Mouse (Mus musculus): Measurements from ENCODE around the gene Asah2.
A peak's percentile ranks its signal among the peaks of the same experiment; 100 is the strongest.
"Not testable (repeated sequence)": the region's sequence is repeated elsewhere in the genome, so short reads cannot be mapped to it uniquely, and the experiment has no call there.

Gene Asah2

GRCm38 (mm10) chr19:32102294-32102975 is 5.6 kb downstream of the Asah2 start:
- DNase-seq, result no peak

- DNase-seq, result no peak
Observed at GRCm38 (mm10) chr19:32098582-32098981, 9.4 kb downstream of the Asah2 start.

GRCm38 (mm10) chr19:32092358-32092757 is 15.7 kb downstream of the Asah2 start:
- DNase-seq, result no peak

- no peak for DNase-seq
Observed at GRCm38 (mm10) chr19:32090804-32091203, 17.2 kb downstream of the Asah2 start.

GRCm38 (mm10) chr19:32088570-32088969 is 19.4 kb downstream of the Asah2 start:
- no peak for DNase-seq

GRCm38 (mm10) chr19:32087736-32088470 is 20.1 kb downstream of the Asah2 start:
- DNase-seq, result no peak

- not testable (repeated sequence) for DNase-seq
Observed at GRCm38 (mm10) chr19:32084813-32085212, 23.2 kb downstream of the Asah2 start.

GRCm38 (mm10) chr19:32070340-32070739 is 37.7 kb downstream of the Asah2 start:
- DNase-seq, result no peak

GRCm38 (mm10) chr19:32069598-32069997 is 38.4 kb downstream of the Asah2 start:
- no peak for DNase-seq

- DNase-seq, result no peak
Observed at GRCm38 (mm10) chr19:32067669-32068068, 40.3 kb downstream of the Asah2 start.

- no peak for DNase-seq
Observed at GRCm38 (mm10) chr19:32061294-32061693, 46.7 kb downstream of the Asah2 start.

- no peak for DNase-seq
Observed at GRCm38 (mm10) chr19:32056252-32056651, 51.8 kb downstream of the Asah2 start.

GRCm38 (mm10) chr19:32055725-32056124 is 52.3 kb downstream of the Asah2 start:
- no peak for DNase-seq

GRCm38 (mm10) chr19:32051251-32051650 is 56.8 kb downstream of the Asah2 start:
- DNase-seq, result no peak

- no peak for DNase-seq
Observed at GRCm38 (mm10) chr19:32032881-32033280, 75.1 kb downstream of the Asah2 start.

GRCm38 (mm10) chr19:32030430-32030829 is 77.6 kb downstream of the Asah2 start:
- no peak for DNase-seq

- no peak for DNase-seq
Observed at GRCm38 (mm10) chr19:32025443-32025842, 82.6 kb downstream of the Asah2 start.

- DNase-seq, result no peak
Observed at GRCm38 (mm10) chr19:32019722-32020121, 88.3 kb downstream of the Asah2 start.

- DNase-seq, result no peak
Observed at GRCm38 (mm10) chr19:32018585-32018984, 89.4 kb downstream of the Asah2 start.

- peak; percentile 12 for DNase-seq
Observed at GRCm38 (mm10) chr19:32018053-32018452, 90.0 kb downstream of the Asah2 start.

- DNase-seq, result no peak
Observed at GRCm38 (mm10) chr19:32002623-32003022, 105.4 kb downstream of the Asah2 start.

- no peak for DNase-seq
Observed at GRCm38 (mm10) chr19:31996916-31997315, 111.1 kb downstream of the Asah2 start.

GRCm38 (mm10) chr19:31991057-31991456 is 117.0 kb downstream of the Asah2 start:
- DNase-seq, result no peak

- DNase-seq, result no peak
Observed at GRCm38 (mm10) chr19:31975882-31976281, 132.1 kb downstream of the Asah2 start.

All from liver (tissue).